Mouse (Mus musculus) lung, postnatal 0 days (tissue): Measurements from ENCODE around the gene Zfp820. TPM values are rescaled to one million over a fixed set of nuclear protein-coding genes. Genes with fewer than 3 reads are reported as not detected.
A peak's percentile ranks its signal among the peaks of the same experiment; 100 is the strongest.
"Not testable (repeated sequence)": the region's sequence is repeated elsewhere in the genome, so short reads cannot be mapped to it uniquely, and the experiment has no call there.

Experiments
- ATAC-seq: fragments of 200-750 bp; cut with Nextera tagmentation; 2 replicates; pipeline ENCODE4 v1.8.0; 2017; ENCODE audit warnings: moderate library complexity
- DNase-seq: peaks from one replicate; pipeline ENCODE4 v3.0.0-alpha.2; 2016; ENCODE audit warnings: low spot score
- H3K27ac ChIP-seq: fragments of 300-500 bp; sonication (generic); 2 replicates; pipeline ENCODE4 v1.5.1; 2014; ENCODE audit warnings: antibody characterized with exemption, mild to moderate bottlenecking, low read length, mixed read lengths
- H3K27me3 ChIP-seq: fragments of 300-500 bp; sonication (generic); replicated peaks from 2 replicates; pipeline ENCODE4 v1.6.1; 2014; ENCODE audit warnings: low read length, mixed read lengths; ENCODE audit not compliant: insufficient read depth
- H3K36me3 ChIP-seq: fragments of 300-500 bp; sonication (generic); 2 replicates; pipeline ENCODE4 v1.6.1; 2014; ENCODE audit warnings: low read length, mixed read lengths; ENCODE audit not compliant: insufficient read depth
- H3K4me1 ChIP-seq: fragments of 300-500 bp; sonication (generic); 2 replicates; pipeline ENCODE4 v1.6.1; 2014; ENCODE audit warnings: antibody characterized with exemption, low read depth, low read length, mixed read lengths; ENCODE audit not compliant: insufficient read depth
- H3K4me2 ChIP-seq: fragments of 300-500 bp; sonication (generic); replicated peaks from 2 replicates; pipeline ENCODE4 v1.6.1; 2014; ENCODE audit warnings: low read depth, mild to moderate bottlenecking, low read length, moderate library complexity, mixed read lengths
- H3K4me3 ChIP-seq: fragments of 300-500 bp; sonication (generic); 2 replicates; pipeline ENCODE4 v1.5.1; 2014; ENCODE audit warnings: low read depth, low read length
- H3K9ac ChIP-seq: fragments of 300-500 bp; sonication (generic); replicated peaks from 2 replicates; pipeline ENCODE4 v1.6.1; 2014; ENCODE audit warnings: low read depth, mild to moderate bottlenecking
- H3K9me3 ChIP-seq: fragments of 300-500 bp; sonication (generic); 2 replicates; pipeline ENCODE4 v1.6.1; 2016; ENCODE audit warnings: low read length, mixed read lengths
- CTCF ChIP-seq: IDR thresholded peaks from 2 replicates; pipeline ENCODE4 v1.5.1; 2016; ENCODE audit warnings: antibody characterized with exemption, mild to moderate bottlenecking
- EP300 ChIP-seq: IDR thresholded peaks from 2 replicates; pipeline ENCODE4 v1.6.1; 2016; ENCODE audit warnings: antibody characterized with exemption, mild to moderate bottlenecking, control low read depth
- WGBS: fragments of 180-500 bp; shearing (Covaris S2); extraction: QIAGEN DNeasy Blood & Tissue Kit; methylation state at CpG from one replicate; pipeline ENCODE4 v1.1.7; 2014; 5-methylcytosine and 5-hydroxymethylcytosine counted together
- polyA plus RNA-seq: library from polyadenylated mRNA; unstranded; fragments of >200 nt; fragmentation: Nextera tagmentation; extraction: Ambion mirVana; gene quantifications from 2 replicates; pipeline ENCODE4 v1.2.1, GENCODE M21; 2015

The Zfp820 gene
- 4.3 and 4.8 TPM in 2 replicates for polyA plus RNA-seq

DNA sequence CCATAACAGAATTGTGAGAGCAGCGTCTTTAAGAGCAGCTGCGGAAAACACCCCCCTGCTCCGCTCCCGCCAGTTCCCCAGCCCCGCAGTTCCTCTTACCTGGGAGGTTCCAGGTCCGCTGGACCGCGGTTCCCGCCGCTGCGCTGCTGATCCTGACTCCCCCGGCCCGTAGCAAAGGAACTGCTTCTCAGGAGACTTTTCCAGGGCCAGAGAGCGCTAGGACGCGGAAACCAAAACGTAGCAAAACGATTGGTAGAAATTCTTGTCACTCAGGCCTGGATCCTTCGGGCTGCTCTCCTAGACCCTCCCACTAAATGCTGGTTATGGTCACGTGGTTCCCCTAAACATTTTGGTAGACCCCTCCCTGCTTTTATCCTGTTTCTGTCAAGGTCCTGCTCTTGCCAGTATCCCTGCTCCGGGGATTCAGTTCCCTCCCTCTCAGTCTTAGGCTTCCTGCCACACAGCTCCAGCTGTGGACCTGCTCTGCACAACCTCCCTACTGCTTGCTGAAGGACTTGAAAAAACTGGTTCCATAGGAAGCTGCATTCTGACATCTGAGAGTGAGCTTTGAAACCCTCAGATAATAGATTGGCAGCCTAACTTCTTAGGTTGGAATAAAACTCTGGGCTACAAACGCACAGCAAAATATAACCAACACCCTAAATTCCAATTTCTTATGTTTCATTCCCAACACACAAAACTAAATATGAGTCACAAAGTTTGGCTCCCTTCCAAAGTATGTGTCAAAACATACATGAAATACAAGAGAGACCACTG is at the start of gene Zfp820:
Zfp820 (minus strand) TSS at position 228 of the 777 bp plus-strand sequence.
- 2% methylated on average over 22 of the region's 22 CpGs for WGBS
- ATAC-seq (peak; percentile 96), DNase-seq (peak; percentile 91)
- Histone ChIP-seq H3K4me2 (peak within 1 kb of the TSS; percentile 75), H3K9ac (peak within 1 kb of the TSS; percentile 48), H3K27ac (peak within 1 kb of the TSS; percentile 51; the same call in 1 of the 2 replicates), H3K9me3 (no peaks in the 10 kb centered on the region), H3K36me3 (no peaks in the 10 kb centered on the region), H3K4me1 (0 out of 2 replicates have a peak, but pooled peaks cover 6% of the 10 kb centered on the region), H3K27me3 (no peaks in the 10 kb centered on the region), H3K4me3 (peak within 1 kb of the TSS; percentile 55)
- no peak for TF ChIP-seq CTCF
- no peak for TF ChIP-seq EP300

DNA sequence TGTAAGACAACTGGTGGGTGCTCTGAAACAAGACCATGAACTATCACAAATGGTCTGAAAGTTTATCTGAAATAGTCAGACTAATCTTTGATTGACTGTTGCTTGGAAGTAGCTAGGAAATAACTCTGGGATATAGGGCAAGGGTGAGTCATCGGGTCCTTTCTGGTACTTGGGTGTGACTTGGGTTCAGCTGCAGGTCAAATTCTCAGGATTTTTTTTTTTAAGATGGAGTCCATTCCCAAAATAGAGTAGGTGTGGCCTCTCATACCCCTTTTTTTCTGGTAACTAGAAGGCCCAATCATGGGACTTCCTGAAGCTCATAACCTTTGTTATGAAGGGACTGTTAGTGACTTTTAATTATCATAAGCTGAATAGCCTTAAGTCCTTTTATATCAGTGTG is 25.7 kb upstream of the Zfp820 start:
- no peaks in the 10 kb centered on the region for H3K9me3 ChIP-seq
- H3K4me1 ChIP-seq: no peaks in the 10 kb centered on the region
- DNase-seq (no peak), ATAC-seq (no peak)
- no peak overlapping the region for H3K4me2 ChIP-seq
- H3K9ac ChIP-seq: no peak overlapping the region
- no peaks in the 10 kb centered on the region for H3K27me3 ChIP-seq
- H3K27ac ChIP-seq: no peak overlapping the region
- TF ChIP-seq CTCF (no peak), EP300 (no peak)
- H3K36me3 ChIP-seq: no peaks in the 10 kb centered on the region
- WGBS: 66% methylated on average over 1 of the region's 1 CpGs
- H3K4me3 ChIP-seq: no peak overlapping the region

DNA sequence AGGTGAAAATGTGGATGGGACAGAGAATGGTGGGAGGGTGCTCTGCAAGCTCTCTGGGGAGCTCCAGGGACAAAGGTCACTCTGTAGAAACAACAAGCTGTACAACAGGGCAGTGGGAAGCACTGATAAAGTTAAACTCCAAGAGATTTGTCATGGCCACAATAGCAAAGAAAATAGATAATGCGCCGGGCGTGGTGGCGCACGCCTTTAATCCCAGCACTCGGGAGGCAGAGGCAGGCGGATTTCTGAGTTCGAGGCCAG is 680 bp upstream of the Zfp820 start:
- WGBS: 90% methylated on average over 6 of the region's 8 CpGs
- not testable (repeated sequence) for H3K9me3 ChIP-seq, H3K4me1 ChIP-seq, H3K27ac ChIP-seq, H3K4me2 ChIP-seq, H3K4me3 ChIP-seq, H3K27me3 ChIP-seq, DNase-seq, H3K9ac ChIP-seq, H3K36me3 ChIP-seq, ATAC-seq

- ATAC-seq (no peak), DNase-seq (peak; percentile 14)
- Histone ChIP-seq H3K4me1 (no peaks in the 10 kb centered on the region), H3K9ac (no peak overlapping the region), H3K4me2 (no peak overlapping the region), H3K4me3 (no peak overlapping the region), H3K27me3 (no peaks in the 10 kb centered on the region), H3K36me3 (no peaks in the 10 kb centered on the region), H3K27ac (no peak overlapping the region), H3K9me3 (no peaks in the 10 kb centered on the region)
- TF ChIP-seq EP300 (no peak), CTCF (peak; percentile 47)
- whole genome bisulfite sequencing: 54% methylated on average over 2 of the region's 2 CpGs
Observed at GRCm38 (mm10) chr17:21838510-21838909, 7.1 kb downstream of the Zfp820 start.

GRCm38 (mm10) chr17:21801373-21801772 is 44.2 kb downstream of the Zfp820 start:
- not testable (repeated sequence) for DNase-seq
- WGBS: 41% methylated on average over 18 of the region's 19 CpGs

GRCm38 (mm10) chr17:21792256-21792655 is 53.3 kb downstream of the Zfp820 start:
- H3K4me2 ChIP-seq: no peak overlapping the region
- H3K9ac ChIP-seq: no peak overlapping the region
- H3K27me3 ChIP-seq: no peaks in the 10 kb centered on the region
- ATAC-seq (no peak), DNase-seq (no peak)
- TF ChIP-seq EP300 (no peak), CTCF (no peak)
- no peaks in the 10 kb centered on the region for H3K4me1 ChIP-seq
- no peak overlapping the region for H3K27ac ChIP-seq
- no peaks in the 10 kb centered on the region for H3K9me3 ChIP-seq
- no peak overlapping the region for H3K4me3 ChIP-seq
- WGBS: 80% methylated on average over 4 of the region's 4 CpGs
- H3K36me3 ChIP-seq: no peaks in the 10 kb centered on the region

More at GRCm38 (mm10) chr17:21801373-21801772, 44.2 kb downstream of the Zfp820 start:
- H3K9ac ChIP-seq, H3K9me3 ChIP-seq, H3K4me1 ChIP-seq, H3K27ac ChIP-seq, H3K4me2 ChIP-seq, H3K4me3 ChIP-seq, H3K27me3 ChIP-seq, H3K36me3 ChIP-seq, ATAC-seq: not testable (repeated sequence)
